Mouse (Mus musculus) thymus, adult 2 months (tissue): ENCODE measurements at regions not wholly inside any gene's neighbourhood (a gene's known extent, or its start where the extent isn't known, plus 50 kb on each side); places are given as distances from the start of the nearest gene placed in this dataset.

Experiments
- DNase-seq: peaks from one replicate; pipeline ENCODE4 v3.0.0; 2021
- H3K27ac ChIP-seq: fragments of 200-500 bp; 2 replicates; pipeline ENCODE4 v1.5.1; 2012; ENCODE audit warnings: low read length, control low read depth; ENCODE audit not compliant: control insufficient read depth, insufficient read depth
- H3K27me3 ChIP-seq: fragments of 200-500 bp; 2 replicates; pipeline ENCODE4 v1.6.1; 2012; ENCODE audit warnings: mild to moderate bottlenecking, low read length, moderate library complexity, mixed read lengths; ENCODE audit not compliant: control insufficient read depth, insufficient read depth
- H3K36me3 ChIP-seq: fragments of 200-500 bp; 2 replicates; pipeline ENCODE4 v1.6.1; 2012; ENCODE audit warnings: mild to moderate bottlenecking, low read length, moderate library complexity; ENCODE audit not compliant: control insufficient read depth, insufficient read depth
- H3K4me1 ChIP-seq: fragments of 200-500 bp; replicated peaks from 2 replicates; pipeline ENCODE4 v1.6.1; 2012; ENCODE audit warnings: low read length; ENCODE audit not compliant: control insufficient read depth, insufficient read depth
- H3K4me3 ChIP-seq: fragments of 200-500 bp; 2 replicates; pipeline ENCODE4 v1.5.1; 2012; ENCODE audit warnings: mild to moderate bottlenecking, low read length, control low read depth, moderate library complexity; ENCODE audit not compliant: control insufficient read depth, insufficient read depth
- CTCF ChIP-seq: fragments of 200-500 bp; IDR thresholded peaks from 2 replicates; pipeline ENCODE4 v1.5.1; 2012; ENCODE audit warnings: mild to moderate bottlenecking, control low read depth, low read length, moderate library complexity, borderline replicate concordance; ENCODE audit not compliant: control insufficient read depth, poor library complexity, insufficient read depth; ENCODE audit errors: extremely low read depth
- POLR2A ChIP-seq: fragments of 200-500 bp; IDR thresholded peaks from 2 replicates; pipeline ENCODE4 v1.6.1; 2012; ENCODE audit warnings: mild to moderate bottlenecking, low read length, control low read depth, moderate library complexity; ENCODE audit not compliant: control insufficient read depth, poor library complexity, insufficient read depth; ENCODE audit errors: extremely low read depth
- WGBS: fragments of 180-500 bp; shearing (Covaris S2); methylation state at CpG from one replicate; pipeline ENCODE4 v1.1.7; 2018; 5-methylcytosine and 5-hydroxymethylcytosine counted together

GRCm38 (mm10) chr1:73495971-73496749, 480.5 kb upstream of the Tnp1 start:
- H3K27me3 ChIP-seq = no peaks in the 10 kb centered on the region
- H3K36me3 ChIP-seq = no peaks in the 10 kb centered on the region
- no peaks in the 10 kb centered on the region for H3K4me1 ChIP-seq
- DNase-seq = no peak
- TF ChIP-seq POLR2A = no peak
- TF ChIP-seq CTCF = no peak
- no peak overlapping the region for H3K4me3 ChIP-seq
- H3K27ac ChIP-seq = no peak overlapping the region

- no peak for TF ChIP-seq POLR2A
- TF ChIP-seq CTCF = no peak
- H3K4me3 ChIP-seq = no peak overlapping the region
- H3K27ac ChIP-seq = no peak overlapping the region
- DNase-seq = no peak
- H3K27me3 ChIP-seq = no peaks in the 10 kb centered on the region
- H3K4me1 ChIP-seq = no peaks in the 10 kb centered on the region
- WGBS = 85% methylated on average over 2 of the region's 2 CpGs
- H3K36me3 ChIP-seq = no peaks in the 10 kb centered on the region
Observed at GRCm38 (mm10) chr1:73481956-73482355, 466.2 kb upstream of the Tnp1 start.

GRCm38 (mm10) chr1:73479349-73479920, 463.7 kb upstream of the Tnp1 start:
- Histone ChIP-seq H3K36me3 (no peaks in the 10 kb centered on the region), H3K4me1 (no peaks in the 10 kb centered on the region), H3K27ac (no peak overlapping the region), H3K27me3 (no peaks in the 10 kb centered on the region), H3K4me3 (no peak overlapping the region)
- no peak for DNase-seq
- 79% methylated on average over 4 of the region's 4 CpGs for whole genome bisulfite sequencing
- TF ChIP-seq CTCF (no peak), POLR2A (no peak)

- Histone ChIP-seq H3K27me3 (no peaks in the 10 kb centered on the region), H3K36me3 (no peaks in the 10 kb centered on the region), H3K4me3 (no peak overlapping the region), H3K4me1 (no peaks in the 10 kb centered on the region), H3K27ac (no peak overlapping the region)
- DNase-seq = no peak
- 91% methylated on average over 3 of the region's 3 CpGs for WGBS
- TF ChIP-seq CTCF = no peak
- no peak for TF ChIP-seq POLR2A
Observed at GRCm38 (mm10) chr1:73460598-73460997, 444.9 kb upstream of the Tnp1 start.

GRCm38 (mm10) chr1:73459754-73460534, 444.2 kb upstream of the Tnp1 start:
- TF ChIP-seq POLR2A (no peak), CTCF (no peak)
- no peaks in the 10 kb centered on the region for H3K36me3 ChIP-seq
- H3K4me1 ChIP-seq = no peaks in the 10 kb centered on the region
- no peak overlapping the region for H3K27ac ChIP-seq
- 93% methylated on average over 13 of the region's 13 CpGs for WGBS
- H3K4me3 ChIP-seq = no peak overlapping the region
- no peak for DNase-seq
- H3K27me3 ChIP-seq = no peaks in the 10 kb centered on the region

- Histone ChIP-seq H3K36me3 (no peaks in the 10 kb centered on the region), H3K4me3 (no peak overlapping the region), H3K4me1 (no peaks in the 10 kb centered on the region), H3K27me3 (no peaks in the 10 kb centered on the region), H3K27ac (no peak overlapping the region)
- WGBS = 76% methylated on average over 2 of the region's 2 CpGs
- TF ChIP-seq POLR2A = no peak
- no peak for TF ChIP-seq CTCF
- DNase-seq = no peak
Observed at GRCm38 (mm10) chr1:73457261-73457660, 441.6 kb upstream of the Tnp1 start.
